Mouse (Mus musculus) small intestine, adult 2 months (tissue): ENCODE measurements around the gene Abtb2.

Experiments used
- CTCF ChIP-seq: fragments of 200-500 bp; IDR thresholded peaks from 2 replicates; pipeline ENCODE4 v1.5.1; 2012; ENCODE audit warnings: low read depth, mild to moderate bottlenecking, control low read depth, inconsistent platforms, low read length, moderate library complexity, mixed read lengths; ENCODE audit not compliant: insufficient replicate concordance, insufficient read length; ENCODE audit errors: extremely low read depth
- POLR2A ChIP-seq: fragments of 200-500 bp; IDR thresholded peaks from 2 replicates; pipeline ENCODE4 v1.6.1; 2012; ENCODE audit warnings: low read depth, mild to moderate bottlenecking, control low read depth, inconsistent platforms, low read length, moderate library complexity

GRCm38 (mm10) chr2:103705826-103706225, 139.7 kb downstream of the Abtb2 start:
- TF ChIP-seq CTCF (no peak), POLR2A (no peak)
